Mouse (Mus musculus) spleen, postnatal 10 days (tissue): ENCODE data around the gene Gm28374.
A peak's percentile ranks its signal among the peaks of the same experiment; 100 is the strongest.
"Not testable (repeated sequence)": the region's sequence is repeated elsewhere in the genome, so short reads cannot be mapped to it uniquely, and the experiment has no call there.

Experiments
- DNase-seq, 2 experiments: peaks; one replicate each; pipeline ENCODE4 v3.0.0; 2021 to 2022; ENCODE audit warnings: low spot score in 2 of 2

Gm28374 gene

GRCm38 (mm10) chr19:6056696-6057095, 25.4 kb downstream of the Gm28374 start:
- no peak for DNase-seq

DNA sequence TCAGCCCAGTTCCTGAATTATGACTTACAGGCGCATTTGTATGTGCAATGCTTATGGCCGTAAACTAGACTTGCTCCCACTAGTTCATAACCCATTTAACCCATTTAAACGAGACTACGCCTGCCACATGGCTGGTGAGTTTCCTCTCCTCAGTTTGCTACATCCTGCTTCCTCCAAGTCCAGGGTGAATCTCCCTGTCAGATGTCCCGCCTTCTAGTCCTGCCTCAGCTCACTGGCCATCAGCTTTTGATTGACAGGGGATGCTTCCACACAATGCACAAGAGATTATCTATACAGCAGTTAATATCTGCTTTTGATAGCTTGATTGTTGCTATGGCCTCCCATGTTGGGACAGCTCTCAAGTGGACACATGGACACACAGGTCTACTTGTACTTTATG, 27.8 kb downstream of the Gm28374 start:
- DNase-seq, result no peak

DNA sequence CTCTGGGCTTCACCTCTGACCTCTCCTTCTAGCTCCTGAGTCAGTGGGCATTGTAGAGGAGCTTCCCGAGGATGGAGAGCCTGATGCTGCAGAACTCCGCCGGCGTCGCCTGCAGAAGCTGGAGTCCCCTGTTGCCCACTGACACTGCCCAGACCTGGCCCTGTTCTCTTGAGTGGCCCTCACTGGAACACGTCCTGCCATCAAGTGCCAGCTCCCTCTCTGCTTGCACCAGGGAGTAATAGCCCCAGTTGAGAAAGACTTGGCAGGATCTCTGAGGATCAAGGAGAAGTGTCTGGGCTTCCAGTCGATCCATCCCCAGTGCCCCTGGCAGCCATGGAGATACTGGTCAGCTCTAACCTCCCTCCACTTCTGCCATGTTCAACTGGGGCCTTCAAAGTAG, 29.5 kb downstream of the Gm28374 start:
- DNase-seq, result no peak

DNA sequence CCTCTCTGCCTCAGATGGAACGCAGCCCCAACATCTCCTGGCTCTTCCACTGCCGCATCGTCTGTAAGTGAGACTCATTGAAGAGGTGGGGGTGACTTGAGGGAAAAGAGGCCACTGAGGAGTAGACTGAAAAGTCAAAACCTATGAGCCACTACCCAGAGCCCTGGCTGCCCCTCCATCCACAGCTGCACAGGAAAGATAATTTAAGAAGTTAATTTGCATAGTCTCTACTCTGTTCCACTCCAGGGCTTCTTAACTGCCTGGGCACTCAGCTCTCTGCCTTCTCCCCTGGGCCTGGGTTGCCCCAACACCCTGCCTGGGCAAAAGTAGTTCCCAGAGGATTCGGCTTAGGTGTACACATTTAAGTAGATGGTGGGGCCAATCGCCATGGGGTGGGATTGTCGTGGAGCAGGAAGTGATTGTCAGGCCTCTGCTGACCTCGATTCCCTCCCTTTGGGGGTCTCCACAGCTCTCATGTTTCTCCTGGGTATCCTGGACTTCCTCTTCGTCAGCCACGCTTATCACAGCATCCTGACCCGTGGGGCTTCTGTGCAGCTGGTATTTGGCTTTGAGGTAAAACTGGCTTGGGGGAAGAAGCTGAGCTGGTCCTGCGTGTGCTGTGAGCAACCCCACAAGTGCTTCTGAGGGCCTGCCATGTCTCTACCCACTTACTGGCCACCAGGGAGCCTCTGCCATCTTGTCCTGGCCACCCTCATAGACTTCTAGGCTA, 33.2 kb downstream of the Gm28374 start:
- peak in 1 of 2 experiments; percentile 55 for DNase-seq

DNA sequence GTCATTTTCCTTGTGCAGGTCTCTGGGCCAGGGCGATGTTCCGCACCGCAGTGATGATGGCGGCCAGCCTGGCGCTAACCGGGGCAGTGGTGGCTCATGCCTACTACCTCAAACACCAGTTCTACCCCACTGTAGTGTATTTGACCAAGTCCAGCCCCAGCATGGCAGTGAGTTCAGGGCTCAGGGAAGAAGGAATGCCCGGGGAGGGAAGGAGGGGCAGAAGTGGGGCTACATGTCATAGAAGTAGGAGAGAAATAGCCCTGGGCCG, 34.2 kb downstream of the Gm28374 start:
- DNase-seq, result no peak

DNA sequence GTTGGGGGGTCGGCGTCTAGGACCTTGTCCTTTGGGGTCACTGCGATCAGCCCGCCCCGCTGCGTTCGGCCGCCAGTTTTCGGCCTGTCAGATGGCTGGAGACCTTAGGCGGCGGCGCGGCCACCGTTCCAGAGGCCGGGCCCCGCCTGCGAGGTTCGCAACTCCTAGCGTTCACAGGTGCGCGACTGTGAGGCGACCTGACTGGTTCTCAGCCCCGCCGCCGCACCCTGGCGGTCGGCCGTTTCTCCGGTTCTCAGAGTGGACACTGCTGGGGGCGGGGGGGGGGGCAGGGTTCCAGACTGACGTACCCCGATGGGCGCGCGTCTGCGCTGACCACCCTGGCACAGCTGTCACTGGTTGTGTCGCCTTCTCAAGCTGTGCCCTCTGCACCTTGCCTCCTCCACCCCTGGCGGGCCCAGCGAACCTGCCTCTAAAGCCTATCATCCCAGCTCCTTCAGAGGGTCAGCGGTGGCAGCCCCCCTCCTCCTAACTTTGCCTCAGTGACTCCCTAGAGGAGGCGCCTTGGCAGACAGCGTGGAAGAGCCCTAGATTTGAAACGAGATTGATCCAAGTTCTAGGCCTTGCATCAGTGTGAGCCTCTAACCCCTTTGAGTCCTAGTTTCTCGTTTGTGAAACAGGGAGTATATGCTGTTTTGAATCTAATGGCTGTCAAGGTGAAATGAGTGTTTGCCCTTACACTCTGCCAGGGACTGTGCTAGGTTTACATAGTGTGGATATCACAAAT, 34.7 kb downstream of the Gm28374 start:
- DNase-seq, result no peak

GRCm38 (mm10) chr19:6046294-6047153, 35.5 kb downstream of the Gm28374 start, which contains the start of gene Syvn1:
Gene Syvn1, plus strand, starts transcription at chr19:6046576.
- peak; percentile 89 to 93 for DNase-seq

DNA sequence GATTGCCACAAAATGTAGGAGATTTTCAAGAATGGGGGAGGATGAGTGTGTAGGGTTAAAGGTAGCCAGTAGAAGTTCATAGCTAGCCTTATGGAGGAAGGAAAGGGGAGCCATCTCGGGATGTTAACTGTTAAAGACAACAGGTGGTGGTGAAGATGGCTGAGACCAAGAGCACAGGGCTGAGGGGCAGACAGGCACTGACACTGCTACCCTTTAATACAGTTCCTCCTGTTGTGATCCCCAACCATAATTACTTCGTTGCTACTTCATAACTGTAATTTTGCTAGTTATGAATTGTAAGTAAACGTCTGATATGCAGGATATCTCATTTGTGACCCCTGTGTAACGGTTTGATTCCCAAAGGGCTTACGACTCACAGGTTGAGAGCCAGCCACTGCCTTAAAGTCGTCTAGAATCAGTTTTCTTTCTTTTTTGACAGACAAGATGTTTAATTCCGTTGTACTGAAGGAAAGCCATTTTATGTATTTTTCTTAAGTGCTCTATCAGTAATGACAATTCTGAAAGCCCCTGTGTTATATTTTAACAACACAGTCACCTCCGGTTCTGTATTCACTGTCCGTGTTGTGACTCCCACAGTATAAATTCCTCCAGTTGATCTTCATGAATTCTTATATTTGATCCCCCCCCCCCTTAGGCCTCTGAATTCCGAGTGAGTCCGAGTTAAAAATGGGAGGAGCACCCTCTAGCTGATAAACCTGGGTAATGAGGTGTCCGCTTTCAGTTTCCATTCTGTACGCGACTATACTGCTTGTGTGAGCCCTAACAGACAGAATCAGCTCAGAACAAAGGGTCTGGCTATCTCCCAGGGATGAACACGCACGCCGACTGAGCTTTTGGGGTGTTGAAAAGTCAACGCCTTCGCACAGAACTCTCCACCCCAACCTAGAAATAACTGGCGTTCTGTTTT, 36.4 kb downstream of the Gm28374 start:
- no peak for DNase-seq

DNA sequence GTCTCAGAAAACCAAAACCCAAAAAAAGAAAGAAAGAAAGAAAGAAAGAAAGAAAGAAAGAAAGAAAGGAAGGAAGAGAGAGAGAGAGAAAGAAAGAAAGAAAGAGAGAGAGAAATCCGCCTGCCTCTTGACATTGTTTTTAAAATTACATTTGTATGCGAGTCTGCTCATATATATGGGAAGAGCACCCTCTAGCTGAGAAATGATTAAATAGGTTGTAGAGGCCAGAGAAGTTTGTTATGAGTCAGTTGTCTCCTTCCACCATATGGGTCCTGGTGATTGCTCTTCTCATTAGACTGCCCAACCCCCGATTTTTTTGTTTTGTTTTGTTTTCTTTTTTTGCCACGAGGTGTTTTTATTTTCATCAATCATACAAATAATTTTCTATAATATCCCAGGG, 38.0 kb downstream of the Gm28374 start:
- DNase-seq, result not testable (repeated sequence)

DNA sequence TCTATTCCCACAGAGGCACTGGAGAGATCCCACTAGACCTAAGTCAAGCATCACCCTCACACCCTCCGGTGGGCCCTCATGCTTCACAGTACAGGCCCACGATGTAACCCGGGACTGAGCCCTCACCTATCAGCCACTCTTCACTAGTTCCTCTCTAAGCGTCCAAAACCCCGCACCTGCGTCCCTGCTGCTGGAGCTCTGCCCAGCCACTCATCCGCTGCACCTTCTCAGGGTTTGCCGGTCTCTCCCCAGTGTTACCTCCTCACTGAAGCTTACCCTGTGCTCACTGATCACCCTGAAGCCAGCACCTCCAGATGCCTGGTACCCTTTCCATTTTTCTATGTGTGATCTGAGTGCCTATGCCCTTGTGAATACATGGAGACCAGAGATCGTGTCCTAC, 39.8 kb downstream of the Gm28374 start:
- DNase-seq, result no peak

GRCm38 (mm10) chr19:6040002-6040401, 42.1 kb downstream of the Gm28374 start:
- DNase-seq, result no peak

- no peak for DNase-seq
These were observed 43.7 kb downstream of the Gm28374 start for GRCm38 (mm10) chr19:6038326-6038725.

DNA sequence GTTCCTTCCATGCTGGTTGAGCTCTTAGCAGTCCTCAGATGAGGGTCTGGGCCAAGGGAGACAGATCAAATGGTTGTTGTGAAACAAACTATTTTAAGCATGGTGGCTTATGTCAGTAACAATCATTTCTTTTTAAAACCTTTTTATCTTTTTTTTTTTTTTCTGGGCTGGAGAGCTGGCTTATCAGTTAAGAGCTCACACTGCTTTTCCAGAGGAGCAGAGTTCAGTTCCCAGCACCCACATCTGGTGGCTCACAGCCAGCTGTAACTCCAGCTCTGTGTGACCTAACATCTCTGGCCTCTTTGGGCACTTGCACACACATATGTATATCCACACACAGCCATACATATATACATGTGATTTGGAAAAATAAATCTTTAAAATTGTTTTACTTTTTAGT, 44.4 kb downstream of the Gm28374 start:
- no peak for DNase-seq

DNA sequence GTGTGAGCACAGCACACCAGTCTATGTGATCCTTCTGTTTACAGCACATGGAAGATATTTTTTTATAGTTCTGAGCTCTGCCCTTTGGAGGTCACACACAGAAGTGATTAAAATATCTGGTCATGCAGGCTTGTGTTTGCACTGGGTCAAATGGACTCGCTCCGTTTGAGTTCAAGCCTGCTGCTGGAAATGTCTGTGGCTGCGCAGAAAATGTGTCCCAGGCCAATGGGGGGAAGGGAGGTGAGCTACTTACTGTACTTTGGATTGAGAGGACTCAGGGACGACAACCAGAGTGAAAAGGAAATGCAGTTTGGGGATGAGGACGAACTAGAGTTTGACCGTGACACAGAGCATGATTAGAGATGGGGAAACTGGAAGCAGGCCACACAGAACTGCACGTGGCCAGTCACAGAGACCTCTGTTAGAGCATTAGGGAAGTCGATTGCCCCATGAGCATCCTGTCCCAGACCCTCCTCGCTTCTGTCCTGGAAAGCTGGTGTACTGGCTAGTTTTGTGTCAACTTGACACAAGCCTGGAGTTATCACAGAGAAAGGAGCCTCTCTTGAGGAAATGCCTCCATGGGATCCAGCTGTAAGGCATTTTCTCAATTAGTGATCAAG, 46.0 kb downstream of the Gm28374 start:
- DNase-seq, result no peak

DNA sequence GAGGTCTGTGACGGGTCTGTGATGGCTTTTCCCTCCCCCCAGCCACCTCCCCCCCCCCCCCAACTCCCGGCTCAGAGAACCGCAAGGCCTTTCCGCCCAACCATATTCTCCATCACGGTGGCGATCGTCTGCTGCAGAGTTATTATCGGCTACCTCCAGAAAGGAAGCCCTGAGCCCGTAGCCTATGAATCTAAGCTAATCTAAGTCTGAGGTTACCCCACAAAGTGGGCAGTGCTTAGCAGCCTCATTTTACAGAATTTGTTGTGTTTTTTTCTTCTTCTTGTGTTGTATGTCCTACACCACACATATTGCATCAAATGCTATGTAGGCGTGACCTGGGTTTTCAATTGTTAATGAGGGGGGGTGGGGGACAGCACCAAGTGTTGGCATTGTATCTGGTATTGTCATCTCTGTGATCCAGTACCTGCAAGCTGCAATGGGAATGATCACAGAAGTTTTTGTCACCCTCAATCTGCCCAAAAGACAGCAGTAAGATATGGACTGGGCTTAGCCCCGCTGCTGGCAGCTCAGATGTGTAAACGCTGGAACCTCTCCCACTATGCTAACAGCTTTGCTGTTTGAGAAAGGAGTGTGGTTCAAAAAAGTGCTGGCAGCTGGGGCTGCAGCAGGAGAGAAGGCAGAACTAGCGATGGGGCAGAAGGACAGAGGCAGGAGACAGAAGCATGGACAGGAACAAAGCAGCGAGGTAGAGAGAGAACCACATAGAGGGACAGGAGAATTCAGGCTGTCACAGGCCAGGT, 51.4 kb downstream of the Gm28374 start:
- no peak for DNase-seq

DNA sequence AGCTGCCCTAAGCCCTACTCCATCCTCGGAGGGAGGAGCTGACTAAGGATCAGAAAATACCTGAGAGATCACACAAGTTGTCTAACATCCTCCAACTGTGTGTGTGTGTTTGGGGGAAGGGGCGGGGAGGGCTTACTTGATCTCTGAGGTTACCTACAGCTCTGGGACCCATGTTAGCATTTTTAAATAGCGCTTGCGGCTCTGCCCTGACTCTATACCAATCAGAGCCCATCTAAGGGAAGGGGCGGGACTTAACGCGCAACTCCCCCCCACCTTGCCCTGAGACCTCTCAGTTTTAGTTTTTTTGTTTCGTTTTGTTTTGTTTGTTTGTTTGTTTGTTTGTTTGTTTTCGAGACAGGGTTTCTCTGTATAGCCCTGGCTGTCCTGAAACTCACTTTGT, 52.6 kb downstream of the Gm28374 start:
- DNase-seq, result no peak

- DNase-seq, result no peak
These were observed 53.1 kb downstream of the Gm28374 start for GRCm38 (mm10) chr19:6028991-6029390.
